Mouse (Mus musculus) stomach, postnatal 0 days (tissue): ENCODE data around the gene Gm28308. TPM values are rescaled to one million over a fixed set of nuclear protein-coding genes. Genes with fewer than 3 reads are reported as not detected.

Source experiments
- ATAC-seq: fragments of 200-750 bp; cut with Nextera tagmentation; 2 replicates; pipeline ENCODE4 v1.8.0; 2017; ENCODE audit not compliant: low FRiP score, low TSS enrichment
- DNase-seq: peaks from one replicate; pipeline ENCODE4 v3.0.0-alpha.2; 2016; ENCODE audit warnings: low spot score
- H3K27ac ChIP-seq: fragments of 300-500 bp; sonication (generic); replicated peaks from 2 replicates; pipeline ENCODE4 v1.5.1; 2014; ENCODE audit warnings: mild to moderate bottlenecking, control low read depth
- H3K27me3 ChIP-seq: fragments of 300-500 bp; sonication (generic); 2 replicates; pipeline ENCODE4 v1.6.1; 2014; ENCODE audit warnings: low read length; ENCODE audit not compliant: control insufficient read depth, insufficient read depth
- H3K36me3 ChIP-seq: fragments of 300-500 bp; sonication (generic); 2 replicates; pipeline ENCODE4 v1.6.1; 2014; ENCODE audit warnings: low read length, mixed read lengths; ENCODE audit not compliant: control insufficient read depth, insufficient read depth
- H3K4me1 ChIP-seq: fragments of 300-500 bp; sonication (generic); replicated peaks from 2 replicates; pipeline ENCODE4 v1.6.1; 2014; ENCODE audit warnings: antibody characterized with exemption; ENCODE audit not compliant: control insufficient read depth, insufficient read depth
- H3K4me2 ChIP-seq: fragments of 300-500 bp; sonication (generic); replicated peaks from 2 replicates; pipeline ENCODE4 v1.6.1; 2014; ENCODE audit warnings: low read depth, mild to moderate bottlenecking, control low read depth, moderate library complexity
- H3K4me3 ChIP-seq: fragments of 300-500 bp; sonication (generic); 2 replicates; pipeline ENCODE4 v1.5.1; 2014; ENCODE audit warnings: low read depth, low read length, control low read depth
- H3K9ac ChIP-seq: fragments of 300-500 bp; sonication (generic); 2 replicates; pipeline ENCODE4 v1.6.1; 2014; ENCODE audit warnings: mild to moderate bottlenecking, low read length, control low read depth, mixed read lengths
- H3K9me3 ChIP-seq: fragments of 300-500 bp; sonication (generic); 2 replicates; pipeline ENCODE4 v1.6.1; 2016; ENCODE audit warnings: low read length; ENCODE audit not compliant: control insufficient read depth
- CTCF ChIP-seq: IDR thresholded peaks from 2 replicates; pipeline ENCODE4 v1.5.1; 2016; ENCODE audit warnings: antibody characterized with exemption, low read depth, mild to moderate bottlenecking, moderate library complexity
- EP300 ChIP-seq: optimal IDR thresholded peaks from 2 replicates; pipeline ENCODE3; 2016; ENCODE audit warnings: antibody characterized with exemption
- WGBS: fragments of 180-500 bp; shearing (Covaris S2); extraction: QIAGEN DNeasy Blood & Tissue Kit; methylation state at CpG from one replicate; pipeline ENCODE4 v1.1.7; 2014; 5-methylcytosine and 5-hydroxymethylcytosine counted together
- microRNA counts: library from miRNA; unstranded; fragments of <30 nt; microRNA quantifications from one replicate; lab custom pipeline; 2015
- microRNA-seq: library from miRNA; unstranded; fragments of <30 nt; microRNA quantifications from one replicate; pipeline ENCODE4, GENCODE M21; 2016
- polyA plus RNA-seq: library from polyadenylated mRNA; unstranded; fragments of >200 nt; fragmentation: Nextera tagmentation; extraction: Ambion mirVana; gene quantifications from 2 replicates; pipeline ENCODE4 v1.2.1, GENCODE M21; 2015

Gene Gm28308
- polyA plus RNA-seq, 1 experiment from 2014 or later = not detected

DNA sequence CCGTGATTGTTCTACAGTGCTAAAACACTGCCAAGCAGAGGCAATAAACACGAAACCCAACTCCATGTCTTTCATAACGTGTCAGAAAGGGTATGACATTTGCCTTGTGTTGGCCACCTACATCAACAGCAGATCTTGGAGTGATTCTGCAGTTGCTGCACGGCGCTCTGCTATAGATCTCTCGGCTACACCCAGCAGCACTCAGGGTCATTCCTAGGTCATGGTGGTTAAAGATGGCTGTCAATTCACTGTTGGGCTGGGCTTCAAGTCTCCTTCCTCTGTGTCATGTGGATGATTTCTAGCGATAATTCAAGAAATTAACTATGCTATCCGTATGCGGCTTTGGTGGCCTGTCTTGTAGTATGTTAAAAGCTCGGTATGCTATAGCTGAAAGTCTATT, 74.6 kb downstream of the Gm28308 start:
- Histone ChIP-seq H3K36me3 (no peaks in the 10 kb centered on the region), H3K4me1 (no peaks in the 10 kb centered on the region), H3K27ac (no peak overlapping the region), H3K9me3 (no peaks in the 10 kb centered on the region), H3K27me3 (no peaks in the 10 kb centered on the region), H3K4me2 (no peak overlapping the region), H3K4me3 (no peak overlapping the region), H3K9ac (no peak overlapping the region)
- ATAC-seq (no peak), DNase-seq (no peak)
- TF ChIP-seq CTCF = no peak
- no peak for TF ChIP-seq EP300
- 43% methylated on average over 10 of the region's 10 CpGs for WGBS

- WGBS = 69% methylated on average over 9 of the region's 9 CpGs
- Histone ChIP-seq H3K27ac (no peak overlapping the region), H3K27me3 (no peaks in the 10 kb centered on the region), H3K4me2 (no peak overlapping the region), H3K4me3 (no peak overlapping the region), H3K9ac (no peak overlapping the region), H3K4me1 (no peaks in the 10 kb centered on the region), H3K9me3 (no peaks in the 10 kb centered on the region), H3K36me3 (no peaks in the 10 kb centered on the region)
- DNase-seq (no peak), ATAC-seq (no peak)
- no peak for TF ChIP-seq EP300
Observed at GRCm38 (mm10) chr6:52137841-52138535, 75.2 kb downstream of the Gm28308 start.

DNA sequence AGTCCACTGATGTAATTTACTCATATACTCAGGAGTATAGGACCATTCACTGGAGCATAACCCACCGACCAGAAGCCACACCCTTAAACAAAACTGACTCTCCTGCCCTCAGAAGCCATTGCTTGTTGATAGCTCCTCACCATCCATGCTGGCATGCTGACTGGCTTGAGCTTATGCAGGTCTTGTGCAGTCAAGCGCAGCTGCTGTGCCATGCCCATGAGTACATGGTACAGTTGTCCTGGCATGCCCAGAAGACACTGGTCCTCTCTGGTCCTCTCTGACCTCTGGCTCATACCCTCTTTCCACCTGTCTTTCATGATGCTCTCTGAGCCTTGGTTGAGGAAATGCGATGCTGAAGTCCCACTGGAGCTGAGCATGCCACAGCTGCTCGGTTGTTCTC, 89.5 kb downstream of the Gm28308 start:
- no peaks in the 10 kb centered on the region for H3K4me1 ChIP-seq
- no peak overlapping the region for H3K27ac ChIP-seq
- no peak overlapping the region for H3K9ac ChIP-seq
- no peaks in the 10 kb centered on the region for H3K36me3 ChIP-seq
- H3K4me3 ChIP-seq = no peak overlapping the region
- DNase-seq (no peak), ATAC-seq (no peak)
- TF ChIP-seq CTCF (no peak), EP300 (no peak)
- H3K4me2 ChIP-seq = no peak overlapping the region
- no peaks in the 10 kb centered on the region for H3K27me3 ChIP-seq
- 0 out of 2 replicates have a peak, but pooled peaks cover 4% of the 10 kb centered on the region for H3K9me3 ChIP-seq
- 73% methylated on average over 4 of the region's 4 CpGs for WGBS

DNA sequence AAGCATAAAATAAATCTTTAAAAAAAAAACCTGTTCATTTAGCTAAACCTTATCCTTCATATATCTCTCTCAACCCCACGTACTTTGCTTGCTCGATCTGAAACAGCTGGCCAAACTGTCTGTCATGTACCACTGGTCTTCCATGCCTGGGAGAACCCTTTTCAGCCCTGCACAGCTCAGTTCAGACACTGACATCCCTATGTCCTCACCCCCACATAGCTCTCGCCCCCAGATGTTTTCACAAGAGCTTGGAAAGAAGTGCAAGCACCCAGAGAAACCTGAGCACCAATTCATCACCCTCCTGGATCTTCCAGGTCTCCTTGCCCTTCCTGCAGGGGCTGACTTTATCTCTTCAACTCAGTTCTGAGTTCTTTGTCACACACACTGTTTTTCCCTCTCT, 92.0 kb downstream of the Gm28308 start:
- Histone ChIP-seq H3K36me3 (no peaks in the 10 kb centered on the region), H3K4me2 (no peak overlapping the region), H3K27ac (no peak overlapping the region), H3K4me3 (no peak overlapping the region), H3K9me3 (no peaks in the 10 kb centered on the region), H3K4me1 (no peaks in the 10 kb centered on the region), H3K27me3 (no peaks in the 10 kb centered on the region), H3K9ac (no peak overlapping the region)
- ATAC-seq = no peak
- no peak for DNase-seq
- no peak for TF ChIP-seq CTCF
- TF ChIP-seq EP300 = no peak
- WGBS = 53% methylated on average over 3 of the region's 3 CpGs

DNA sequence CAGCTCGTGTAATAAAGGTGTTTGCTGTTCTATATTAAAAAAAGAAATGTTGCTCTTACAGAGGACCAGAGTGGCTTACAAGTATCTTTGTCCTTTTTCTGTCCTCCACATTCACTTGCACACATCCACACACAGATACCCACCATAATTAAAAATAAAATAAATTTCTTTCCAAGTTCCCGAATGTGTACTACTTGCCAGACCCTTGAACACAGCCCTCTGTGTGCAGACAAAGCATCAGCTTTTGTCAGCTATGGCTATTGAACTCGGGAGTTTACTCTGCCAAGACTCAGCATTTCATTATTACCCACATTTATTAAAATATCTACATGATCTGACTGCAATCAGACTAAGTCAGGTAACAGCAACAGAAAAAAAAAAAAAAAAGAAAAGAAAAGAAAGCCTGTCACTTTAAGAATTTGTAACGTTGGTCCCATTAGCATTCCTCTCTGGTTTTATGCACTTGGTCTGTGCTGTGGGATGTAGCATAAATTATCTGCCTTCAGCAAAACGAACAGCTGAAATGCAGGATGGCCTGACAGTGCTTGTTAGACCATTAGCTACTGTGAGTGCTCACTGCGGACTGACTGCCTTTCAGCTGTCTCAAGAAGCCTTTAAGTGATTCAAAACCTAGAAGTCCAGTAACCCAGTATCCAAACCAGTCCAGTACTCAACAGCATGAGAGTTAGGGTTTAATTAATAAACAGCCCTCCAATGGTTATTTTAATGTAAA, 94.1 kb downstream of the Gm28308 start:
- no peak for ATAC-seq
- no peak for DNase-seq
- H3K27me3 ChIP-seq = no peaks in the 10 kb centered on the region

DNA sequence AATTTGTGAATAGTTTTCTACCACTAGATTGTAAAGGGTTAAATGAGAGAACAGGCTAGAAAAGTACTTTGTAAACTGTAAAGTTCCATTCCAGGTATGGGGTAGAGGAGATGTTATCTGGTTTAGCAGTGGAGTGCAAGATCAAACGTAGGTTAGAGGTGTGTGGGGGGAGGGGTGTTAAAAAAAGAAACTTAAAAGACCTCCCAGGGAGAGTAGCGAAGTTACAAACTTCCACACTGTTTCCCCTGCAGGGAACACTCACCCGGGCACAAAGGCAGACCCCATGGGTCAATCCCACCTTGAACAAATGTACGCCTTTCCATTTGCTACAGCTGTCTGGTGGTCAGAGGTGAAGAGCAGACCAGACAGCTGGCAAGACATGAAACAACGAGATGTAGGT, 97.2 kb downstream of the Gm28308 start:
- Histone ChIP-seq H3K4me1 (no peaks in the 10 kb centered on the region), H3K36me3 (no peaks in the 10 kb centered on the region), H3K27me3 (no peaks in the 10 kb centered on the region), H3K4me3 (no peak overlapping the region), H3K9me3 (no peaks in the 10 kb centered on the region), H3K9ac (no peak overlapping the region), H3K4me2 (no peak overlapping the region), H3K27ac (no peak overlapping the region)
- WGBS = 29% methylated on average over 5 of the region's 5 CpGs
- ATAC-seq = no peak
- DNase-seq = no peak
- TF ChIP-seq CTCF (no peak), EP300 (no peak)

More for the DNA sequence above, 94.1 kb downstream of the Gm28308 start:
- H3K4me1 ChIP-seq = no peaks in the 10 kb centered on the region
- TF ChIP-seq EP300 (no peak), CTCF (no peak)
- no peaks in the 10 kb centered on the region for H3K9me3 ChIP-seq
- H3K27ac ChIP-seq = no peak overlapping the region
- H3K4me2 ChIP-seq = no peak overlapping the region
- no peak overlapping the region for H3K9ac ChIP-seq
- no peak overlapping the region for H3K4me3 ChIP-seq
- no peaks in the 10 kb centered on the region for H3K36me3 ChIP-seq
- WGBS = 21% methylated on average over 6 of the region's 6 CpGs

MicroRNA genes within 50 kb of the gene (microRNA counts, 519-probe panel; counts per million panel counts)
- not detected for microRNA mmu-miR-196b (lab: Ali Mortazavi, UCI)

Small RNA genes within 50 kb of the gene (microRNA-seq; reads per million reads assigned to microRNA genes)
- 9.3 reads per million, percentile 15 among the genes with 10 or more reads in this experiment for gene Mir196b

Other genes with a start within 250 kb of the Gm28308 start
- 26.8 and 27.3 TPM in 2 replicates for gene Skap2, start 200.8 kb downstream of the Gm28308 start, polyA plus RNA-seq
- gene Hoxa1, start 55.0 kb downstream of the Gm28308 start, polyA plus RNA-seq = 0.35 and 0.56 TPM in 2 replicates
- gene Hoxa2, start 48.5 kb downstream of the Gm28308 start, polyA plus RNA-seq = 5.1 and 5.3 TPM in 2 replicates
- gene 5730596B20Rik, start 35.8 kb downstream of the Gm28308 start, polyA plus RNA-seq = 0.90 and 0.99 TPM in 2 replicates
- 2.5 and 2.6 TPM in 2 replicates for gene Hoxa4, start 21.6 kb downstream of the Gm28308 start, polyA plus RNA-seq
- 8.4 and 8.9 TPM in 2 replicates for gene Hoxa5, start 8.8 kb downstream of the Gm28308 start, polyA plus RNA-seq
- 0.33 and 0.80 TPM in 2 replicates for gene Hoxa6, start 4.6 kb downstream of the Gm28308 start, polyA plus RNA-seq
- 2.8 and 2.9 TPM in 2 replicates for gene Hoxa3, start within 50 bp of the Gm28308 start, polyA plus RNA-seq
- 8.1 and 8.5 TPM in 2 replicates for gene Hoxa7, start 8.5 kb upstream of the Gm28308 start, polyA plus RNA-seq
- 0.13 and 0.61 TPM in 2 replicates for gene Hoxa9, start 17.8 kb upstream of the Gm28308 start, polyA plus RNA-seq
- 0.06 TPM in 1 of 2 replicates, not detected in the other for gene Hoxa10, start 27.5 kb upstream of the Gm28308 start, polyA plus RNA-seq
- not detected in 2 replicates for gene Hoxa11, start 32.5 kb upstream of the Gm28308 start, polyA plus RNA-seq
- not detected in 2 replicates for gene Hoxa13, start 47.5 kb upstream of the Gm28308 start, polyA plus RNA-seq
- gene Evx1, start 100.2 kb upstream of the Gm28308 start, polyA plus RNA-seq = not detected in 2 replicates